Mouse (Mus musculus): ENCODE data around the gene Wipi2. TPM values are rescaled to one million over a fixed set of nuclear protein-coding genes. Genes with fewer than 3 reads are reported as not detected.
A peak's percentile ranks its signal among the peaks of the same experiment; 100 is the strongest.

Wipi2 gene
- polyA plus RNA-seq, 1 experiment from 2014 or later: 51.2 TPM

DNA sequence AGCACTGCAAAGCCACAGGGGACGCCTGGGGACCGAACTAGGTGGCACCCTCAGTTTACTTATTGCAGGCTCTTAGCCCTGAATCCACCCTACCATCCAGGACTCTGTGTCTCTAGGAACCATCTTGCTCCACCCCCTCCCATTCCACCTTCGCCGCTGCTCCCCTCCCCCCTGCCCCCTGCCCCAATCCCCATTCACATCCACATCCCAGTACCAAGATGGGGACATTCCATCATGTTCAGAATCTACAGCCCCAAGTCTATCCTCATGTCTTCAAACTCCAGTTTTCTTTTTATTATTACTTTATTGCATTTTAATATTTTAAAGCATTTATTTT lies 18.5 kb upstream of the Wipi2 start:
- ATAC-seq: no peak; the same call in 1 of the 2 replicates
- Histone ChIP-seq H3K27ac (no peak overlapping the region), H3K4me2 (replicated peaks) (peak overlapping the region; percentile 70), H3K4me1 (replicated peaks) (peaks cover 16% of the 10 kb centered on the region), H3K4me3 (replicated peaks) (peak overlapping the region; percentile 48), H3K9ac (replicated peaks) (peak overlapping the region; percentile 75), H3K27me3 (peaks cover 10% of the 10 kb centered on the region; the same call in 1 of the 2 replicates), H3K36me3 (no peaks in the 10 kb centered on the region), H3K9me3 (no peaks in the 10 kb centered on the region)
- WGBS: 2% methylated on average over 4 of the region's 4 CpGs

DNA sequence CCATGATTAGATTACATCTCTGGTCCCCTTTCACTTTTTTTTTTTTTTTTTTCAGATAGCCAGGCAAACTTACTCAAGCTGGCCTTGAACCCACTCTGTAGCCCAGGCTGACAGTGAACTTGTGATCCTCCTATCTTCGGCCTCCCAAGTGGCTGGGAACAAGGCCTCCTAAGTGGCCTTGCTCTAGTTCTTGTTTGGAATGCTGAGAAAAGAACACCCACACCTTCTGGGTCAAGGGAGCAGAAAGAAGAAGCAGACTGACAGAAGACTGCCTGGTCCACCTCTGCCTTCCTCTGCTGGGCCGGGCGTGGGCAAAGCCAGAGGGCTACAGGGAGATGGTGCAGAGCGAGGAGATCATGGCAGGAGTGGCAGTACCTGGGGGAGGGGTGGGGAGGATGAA lies 17.1 kb upstream of the Wipi2 start:
- 86% methylated on average over 4 of the region's 4 CpGs for WGBS
- no peak for ATAC-seq
- H3K4me1 ChIP-seq (replicated peaks): peaks cover 16% of the 10 kb centered on the region
- H3K4me3 ChIP-seq (replicated peaks): no peak overlapping the region
- no peak overlapping the region for H3K4me2 ChIP-seq (replicated peaks)
- H3K36me3 ChIP-seq: no peaks in the 10 kb centered on the region
- H3K27me3 ChIP-seq: peaks cover 10% of the 10 kb centered on the region; the same call in 1 of the 2 replicates
- H3K27ac ChIP-seq: no peak overlapping the region
- H3K9me3 ChIP-seq: no peaks in the 10 kb centered on the region
- H3K9ac ChIP-seq (replicated peaks): no peak overlapping the region

DNA sequence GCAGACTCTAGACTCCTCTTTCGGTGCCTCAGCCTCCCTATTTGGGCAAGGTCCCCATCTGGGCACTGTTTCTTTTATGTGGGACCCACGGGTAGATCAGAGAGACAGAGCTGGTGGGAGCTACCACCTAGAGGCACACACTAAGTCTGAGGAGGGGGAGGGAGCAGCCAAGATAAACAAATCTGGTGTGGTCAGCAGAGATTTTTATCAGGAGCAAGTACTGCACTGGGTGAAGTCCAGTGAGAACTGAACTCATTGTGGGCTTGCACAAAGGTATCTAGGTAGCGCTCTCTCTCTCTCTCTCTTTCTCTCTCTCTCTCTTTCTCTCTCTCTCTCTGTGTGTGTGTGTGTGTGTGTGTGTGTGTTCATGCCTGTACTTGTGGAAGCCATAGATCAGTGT lies 13.0 kb upstream of the Wipi2 start:
- Histone ChIP-seq H3K4me1 (replicated peaks) (no peaks in the 10 kb centered on the region), H3K9me3 (no peaks in the 10 kb centered on the region), H3K27me3 (no peaks in the 10 kb centered on the region), H3K36me3 (no peaks in the 10 kb centered on the region), H3K9ac (replicated peaks) (no peak overlapping the region), H3K4me3 (replicated peaks) (no peak overlapping the region), H3K27ac (no peak overlapping the region), H3K4me2 (replicated peaks) (no peak overlapping the region)
- ATAC-seq: no peak
- 73% methylated on average over 3 of the region's 3 CpGs for WGBS

DNA sequence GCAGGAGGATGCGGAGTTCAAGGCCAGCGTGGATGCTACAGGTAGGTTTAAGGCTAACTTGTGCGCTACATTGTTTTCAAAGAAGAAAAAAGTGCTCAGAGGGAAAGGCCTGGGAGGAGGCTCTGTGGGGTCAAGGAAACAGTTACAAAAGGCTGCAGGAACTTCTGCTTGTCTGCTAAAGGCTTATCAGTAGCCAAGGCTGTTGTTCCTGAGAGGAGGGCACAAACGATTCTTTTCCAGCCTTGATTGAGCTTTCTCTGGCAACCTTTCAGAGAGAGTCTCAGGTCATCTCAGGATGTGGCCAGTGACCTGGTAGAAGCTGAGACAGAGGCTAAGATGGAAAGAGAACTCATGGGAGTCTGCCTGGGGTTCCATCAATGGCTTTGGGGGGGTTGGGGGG lies 11.9 kb upstream of the Wipi2 start:
- Histone ChIP-seq H3K27me3 (no peaks in the 10 kb centered on the region), H3K9me3 (no peaks in the 10 kb centered on the region), H3K36me3 (no peaks in the 10 kb centered on the region), H3K4me2 (replicated peaks) (no peak overlapping the region), H3K4me3 (replicated peaks) (no peak overlapping the region), H3K4me1 (replicated peaks) (no peaks in the 10 kb centered on the region), H3K27ac (no peak overlapping the region), H3K9ac (replicated peaks) (no peak overlapping the region)
- WGBS: 83% methylated on average over 4 of the region's 4 CpGs
- ATAC-seq: no peak

DNA sequence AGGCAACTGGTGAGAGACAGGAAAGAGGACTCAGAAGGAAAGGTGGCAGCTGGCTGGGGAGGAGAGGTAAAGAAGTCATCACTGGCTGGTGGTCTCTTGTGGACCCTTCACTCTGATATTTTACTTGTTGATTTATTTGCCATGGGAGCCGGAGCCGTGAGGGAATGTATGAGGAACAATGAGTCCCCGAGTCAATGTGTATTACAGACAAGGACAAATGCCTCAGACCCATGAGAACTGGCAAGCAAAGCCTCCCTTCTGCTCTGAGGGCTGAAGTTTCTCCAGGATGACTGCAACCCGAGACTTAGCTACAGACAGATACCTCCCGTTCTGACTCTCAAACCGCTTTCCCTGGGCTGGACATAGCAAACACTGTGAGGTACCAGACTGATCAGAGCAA lies 11.2 kb upstream of the Wipi2 start:
- no peak overlapping the region for H3K4me2 ChIP-seq (replicated peaks)
- no peak overlapping the region for H3K4me3 ChIP-seq (replicated peaks)
- 67% methylated on average over 6 of the region's 6 CpGs for WGBS
- H3K4me1 ChIP-seq (replicated peaks): no peaks in the 10 kb centered on the region
- H3K9me3 ChIP-seq: no peaks in the 10 kb centered on the region
- no peaks in the 10 kb centered on the region for H3K36me3 ChIP-seq
- ATAC-seq: no peak
- no peak overlapping the region for H3K27ac ChIP-seq
- H3K27me3 ChIP-seq: no peaks in the 10 kb centered on the region
- H3K9ac ChIP-seq (replicated peaks): no peak overlapping the region

DNA sequence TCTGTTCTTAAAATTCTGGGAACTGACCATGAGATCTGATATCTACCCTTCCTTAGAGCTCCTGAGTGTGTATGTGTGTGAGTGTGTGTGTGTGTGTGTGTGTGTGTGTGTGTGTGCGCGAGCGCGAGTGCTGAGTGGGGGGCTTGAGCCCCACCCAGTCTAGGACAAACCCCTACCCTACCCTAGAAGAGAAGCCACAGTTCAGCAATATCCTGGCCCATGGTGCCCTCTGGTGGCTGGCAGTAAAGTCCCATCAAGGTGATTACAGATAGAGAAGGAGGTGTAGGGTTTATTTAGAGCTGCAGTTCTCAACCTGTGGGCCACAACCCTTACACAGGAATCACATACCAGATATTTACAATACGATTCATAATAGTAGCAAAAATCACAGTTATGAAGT lies 7.6 kb upstream of the Wipi2 start:
- no peak overlapping the region for H3K4me3 ChIP-seq (replicated peaks)
- no peak overlapping the region for H3K27ac ChIP-seq
- no peaks in the 10 kb centered on the region for H3K4me1 ChIP-seq (replicated peaks)
- H3K4me2 ChIP-seq (replicated peaks): no peak overlapping the region
- no peak overlapping the region for H3K9ac ChIP-seq (replicated peaks)
- WGBS: 44% methylated on average over 5 of the region's 5 CpGs
- ATAC-seq: peak; percentile 77
- no peaks in the 10 kb centered on the region for H3K36me3 ChIP-seq
- H3K27me3 ChIP-seq: no peaks in the 10 kb centered on the region
- H3K9me3 ChIP-seq: no peaks in the 10 kb centered on the region

DNA sequence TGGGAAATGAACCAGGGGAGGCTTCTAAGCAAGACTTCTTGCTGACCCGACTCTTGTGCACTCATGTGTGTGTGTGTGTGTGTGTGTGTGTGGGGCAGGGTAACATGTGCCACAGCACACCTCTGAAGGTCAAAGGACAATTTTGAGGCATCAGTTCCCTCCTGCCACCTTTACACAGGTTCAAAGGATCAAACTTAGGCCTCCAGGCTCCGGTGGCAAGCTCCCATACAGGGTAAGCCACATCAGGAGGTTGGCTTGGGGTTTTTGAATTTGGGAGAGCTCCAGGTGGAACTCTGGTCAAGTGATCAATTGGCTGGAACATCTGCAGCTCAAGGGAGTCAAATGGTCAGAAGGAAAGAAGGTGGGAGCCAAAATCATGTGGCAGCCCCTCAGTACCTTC lies 6.1 kb upstream of the Wipi2 start:
- WGBS: 77% methylated on average over 2 of the region's 2 CpGs
- no peak overlapping the region for H3K4me3 ChIP-seq (replicated peaks)
- ATAC-seq: no peak

DNA sequence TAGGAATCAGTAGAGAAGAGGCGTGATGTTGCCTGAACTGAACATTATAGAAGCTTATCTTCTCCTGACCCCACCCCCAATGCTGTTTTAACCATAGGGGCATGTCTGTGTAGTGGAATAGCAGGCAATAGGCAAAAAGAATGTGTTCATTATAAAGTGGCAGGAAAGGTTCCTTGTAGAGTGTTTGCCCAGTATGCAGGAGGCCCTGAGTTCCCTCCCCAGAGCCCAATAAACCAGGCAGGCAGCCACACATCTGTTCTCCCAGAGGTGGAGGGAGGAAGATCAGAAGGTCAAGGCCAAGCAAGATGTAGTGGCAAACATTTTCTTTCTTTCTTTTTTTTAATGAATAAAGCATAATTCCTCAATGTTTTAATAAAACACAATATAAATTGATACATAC lies 5.4 kb upstream of the Wipi2 start:
- H3K9me3 ChIP-seq: no peaks in the 10 kb centered on the region
- WGBS: 79% methylated on average over 1 of the region's 1 CpGs
- H3K4me2 ChIP-seq (replicated peaks): no peak overlapping the region
- ATAC-seq: no peak
- H3K9ac ChIP-seq (replicated peaks): no peak overlapping the region
- no peaks in the 10 kb centered on the region for H3K4me1 ChIP-seq (replicated peaks)
- no peak overlapping the region for H3K27ac ChIP-seq
- H3K4me3 ChIP-seq (replicated peaks): no peak overlapping the region
- H3K36me3 ChIP-seq: no peaks in the 10 kb centered on the region
- H3K27me3 ChIP-seq: no peaks in the 10 kb centered on the region

More for the DNA sequence above, 6.1 kb upstream of the Wipi2 start:
- no peak overlapping the region for H3K9ac ChIP-seq (replicated peaks)
- no peak overlapping the region for H3K4me2 ChIP-seq (replicated peaks)
- H3K36me3 ChIP-seq: no peaks in the 10 kb centered on the region
- no peak overlapping the region for H3K27ac ChIP-seq
- H3K9me3 ChIP-seq: no peaks in the 10 kb centered on the region
- H3K27me3 ChIP-seq: no peaks in the 10 kb centered on the region
- no peaks in the 10 kb centered on the region for H3K4me1 ChIP-seq (replicated peaks)

DNA sequence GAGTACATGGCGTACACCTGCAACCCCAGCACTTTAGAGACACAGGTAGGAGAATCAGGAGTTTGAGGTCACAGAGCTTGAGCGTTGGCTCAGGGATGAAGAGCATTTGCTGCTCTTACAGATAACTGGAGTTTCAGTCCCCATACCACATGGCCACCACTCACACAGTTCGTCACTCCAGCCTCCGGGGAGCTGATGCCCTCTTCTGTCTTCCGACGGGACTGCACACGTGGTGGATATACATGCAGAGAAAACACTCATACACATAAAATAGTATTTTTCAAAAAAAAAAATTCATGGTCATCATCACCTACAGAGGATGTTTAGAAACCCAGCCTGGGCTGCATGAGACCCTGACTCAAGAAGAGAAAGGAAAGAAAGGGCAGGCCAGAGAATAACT lies 4.4 kb upstream of the Wipi2 start:
- WGBS: 87% methylated on average over 7 of the region's 7 CpGs
- H3K9me3 ChIP-seq: no peaks in the 10 kb centered on the region
- H3K27ac ChIP-seq: no peak overlapping the region
- no peaks in the 10 kb centered on the region; the same call in 1 of the 2 replicates for H3K4me1 ChIP-seq (replicated peaks)
- H3K9ac ChIP-seq (replicated peaks): no peak overlapping the region
- no peaks in the 10 kb centered on the region for H3K27me3 ChIP-seq
- no peak overlapping the region for H3K4me3 ChIP-seq (replicated peaks)
- ATAC-seq: no peak
- H3K4me2 ChIP-seq (replicated peaks): no peak overlapping the region
- no peaks in the 10 kb centered on the region for H3K36me3 ChIP-seq

DNA sequence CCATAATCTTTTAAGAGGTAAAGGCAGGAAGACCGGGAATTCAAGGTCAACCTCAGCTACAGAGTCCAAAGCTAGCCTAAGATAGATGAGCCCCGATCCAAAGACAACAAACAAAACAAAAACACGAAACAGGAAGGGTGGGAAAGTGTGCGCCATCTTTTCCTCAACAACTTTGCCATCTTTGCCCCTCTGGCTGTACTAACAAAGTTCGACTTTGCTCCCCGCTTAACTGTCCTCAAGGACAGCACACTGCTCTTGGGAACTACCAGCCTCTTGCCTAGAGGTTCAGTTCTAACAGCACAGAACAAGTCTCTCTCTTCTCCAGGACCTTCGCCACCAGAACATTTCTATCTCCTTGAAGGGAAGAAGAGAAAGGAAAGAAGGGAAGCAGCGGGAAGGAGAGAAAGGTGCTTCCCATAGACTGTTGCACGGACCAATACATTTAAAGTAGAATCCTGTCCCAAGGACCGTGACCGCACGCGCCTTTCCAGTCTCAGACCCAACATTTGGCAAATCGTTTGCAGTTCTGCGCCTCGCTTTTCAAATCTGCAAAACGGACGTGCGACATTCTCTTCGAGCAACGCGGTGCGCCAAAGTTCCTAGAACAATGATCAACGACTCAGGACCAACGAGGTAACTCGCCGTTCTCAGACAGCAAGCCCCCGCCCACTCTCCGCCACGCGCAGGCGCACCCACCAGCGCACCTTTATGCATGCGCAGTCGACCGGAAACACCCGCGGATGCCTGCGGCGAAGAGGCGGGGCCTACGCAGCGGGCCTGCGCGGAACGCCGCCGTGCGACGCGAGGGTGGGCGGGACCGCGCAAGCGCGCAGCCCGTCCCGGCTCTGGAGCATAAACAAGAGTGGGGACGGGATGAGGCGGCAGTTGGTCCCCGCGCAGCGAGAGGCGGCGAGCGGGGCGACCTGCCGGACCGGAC lies 1.5 kb downstream of the Wipi2 start:
- Histone ChIP-seq H3K27me3 (no peaks in the 10 kb centered on the region), H3K4me1 (replicated peaks) (peaks cover 22% of the 10 kb centered on the region), H3K36me3 (peaks cover 19% of the 10 kb centered on the region), H3K9me3 (no peaks in the 10 kb centered on the region), H3K4me3 (replicated peaks) (peak overlapping the region; percentile 93), H3K27ac (peak overlapping the region; percentile 80), H3K4me2 (replicated peaks) (peak overlapping the region; percentile 78), H3K9ac (replicated peaks) (peak overlapping the region; percentile 93)
- 1% methylated on average over 69 of the region's 69 CpGs for WGBS
- ATAC-seq: peak; percentile 99

DNA sequence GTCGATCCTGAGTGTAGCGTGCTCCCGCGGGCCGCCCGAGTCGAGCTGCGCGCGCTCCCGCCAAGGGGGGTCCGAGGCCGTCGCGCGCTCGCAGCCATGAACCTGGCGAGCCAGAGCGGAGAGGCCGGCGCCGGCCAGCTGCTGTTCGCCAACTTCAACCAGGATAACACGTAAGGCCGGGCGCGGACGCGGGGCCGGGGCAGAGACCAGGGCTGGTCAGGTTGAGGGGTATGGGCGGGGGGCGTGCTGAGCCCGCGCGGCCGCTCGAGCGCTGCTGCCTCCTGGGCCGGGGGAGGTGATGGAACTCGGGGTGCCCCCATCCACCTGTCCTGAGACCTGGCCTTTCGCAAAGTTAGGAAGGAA lies 2.1 kb downstream of the Wipi2 start:
- H3K27ac ChIP-seq: peak overlapping the region; percentile 80
- H3K4me1 ChIP-seq (replicated peaks): peaks cover 22% of the 10 kb centered on the region
- no peaks in the 10 kb centered on the region for H3K27me3 ChIP-seq
- H3K9ac ChIP-seq (replicated peaks): peak overlapping the region; percentile 93
- peak overlapping the region; percentile 93 for H3K4me3 ChIP-seq (replicated peaks)
- H3K36me3 ChIP-seq: peaks cover 23% of the 10 kb centered on the region
- H3K4me2 ChIP-seq (replicated peaks): peak overlapping the region; percentile 78
- ATAC-seq: peak; percentile 92
- 1% methylated on average over 28 of the region's 41 CpGs for WGBS
- H3K9me3 ChIP-seq: no peaks in the 10 kb centered on the region

DNA sequence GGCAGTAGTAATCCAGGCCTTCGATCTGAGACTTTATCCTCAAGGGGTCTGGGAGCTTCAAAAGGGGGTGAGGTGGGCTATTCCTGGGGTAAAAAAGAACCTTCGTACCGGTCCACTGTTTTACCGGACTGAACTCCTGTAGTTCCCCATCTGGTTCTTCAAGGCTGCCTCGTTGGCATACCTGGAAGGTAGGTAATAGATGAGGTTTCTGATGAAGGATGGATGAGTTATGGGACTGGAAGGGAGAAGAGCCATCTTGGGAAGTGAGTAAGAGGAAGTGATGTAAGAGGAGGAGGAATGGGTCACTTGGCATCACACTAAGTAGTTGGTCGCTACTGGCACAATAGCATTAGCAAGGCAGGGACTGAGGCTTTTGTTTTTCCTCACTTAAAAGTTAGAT lies 2.7 kb downstream of the Wipi2 start:
- Histone ChIP-seq H3K27ac (peak overlapping the region; percentile 80; the same call in 1 of the 2 replicates), H3K36me3 (peaks cover 23% of the 10 kb centered on the region), H3K27me3 (no peaks in the 10 kb centered on the region), H3K4me1 (replicated peaks) (peaks cover 22% of the 10 kb centered on the region), H3K4me3 (replicated peaks) (peak overlapping the region; percentile 93), H3K9ac (replicated peaks) (peak overlapping the region; percentile 93), H3K4me2 (replicated peaks) (peak overlapping the region; percentile 78), H3K9me3 (no peaks in the 10 kb centered on the region)
- no peak for ATAC-seq
- 8% methylated on average over 6 of the region's 6 CpGs for WGBS

DNA sequence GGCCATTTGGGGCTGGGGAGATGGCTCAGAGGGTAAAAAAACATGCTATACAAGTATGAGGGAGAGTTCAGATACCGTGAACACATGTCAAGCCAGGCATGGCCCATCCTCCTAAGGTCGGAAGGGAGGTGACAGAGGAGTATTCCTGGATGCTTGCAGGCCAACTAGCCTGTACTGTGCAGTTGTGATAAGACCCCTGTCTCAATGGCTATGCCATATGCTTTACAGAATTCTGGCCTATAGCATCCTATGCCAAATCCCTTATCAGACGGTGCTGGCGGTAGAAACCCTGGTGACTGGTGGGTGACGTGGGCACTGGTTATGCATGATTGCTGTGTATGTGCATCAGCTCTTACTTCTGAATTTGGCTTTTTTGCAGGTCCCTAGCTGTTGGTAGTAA lies 10.3 kb downstream of the Wipi2 start:
- H3K27ac ChIP-seq: no peak overlapping the region
- no peak overlapping the region for H3K9ac ChIP-seq (replicated peaks)
- H3K4me3 ChIP-seq (replicated peaks): no peak overlapping the region
- H3K36me3 ChIP-seq: peaks cover 54% of the 10 kb centered on the region
- no peaks in the 10 kb centered on the region for H3K4me1 ChIP-seq (replicated peaks)
- H3K27me3 ChIP-seq: no peaks in the 10 kb centered on the region
- no peak for ATAC-seq
- no peaks in the 10 kb centered on the region for H3K9me3 ChIP-seq
- 94% methylated on average over 5 of the region's 5 CpGs for WGBS
- no peak overlapping the region for H3K4me2 ChIP-seq (replicated peaks)
